Mouse (Mus musculus) lung, embryonic 15.5 days (tissue): ENCODE results near the gene Prss57. TPM values are rescaled to one million over a fixed set of nuclear protein-coding genes. Genes with fewer than 3 reads are reported as not detected.
A peak's percentile ranks its signal among the peaks of the same experiment; 100 is the strongest.

Source experiments
- ATAC-seq: fragments of 200-750 bp; cut with Nextera tagmentation; 2 replicates; pipeline ENCODE4 v1.8.0; 2017; ENCODE audit warnings: moderate number of reproducible peaks, borderline replicate concordance; ENCODE audit not compliant: low FRiP score, low TSS enrichment; ENCODE audit errors: extremely low read depth
- H3K27ac ChIP-seq: fragments of 300-500 bp; sonication (generic); 2 replicates; pipeline ENCODE4 v1.5.1; 2015; ENCODE audit warnings: moderate library complexity, mild to moderate bottlenecking, inconsistent platforms
- H3K27me3 ChIP-seq: fragments of 300-500 bp; sonication (generic); 2 replicates; pipeline ENCODE4 v1.6.1; 2015; ENCODE audit warnings: inconsistent platforms
- H3K36me3 ChIP-seq: fragments of 300-500 bp; sonication (generic); 2 replicates; pipeline ENCODE4 v1.6.1; 2015; ENCODE audit warnings: inconsistent platforms
- H3K4me1 ChIP-seq: fragments of 300-500 bp; sonication (generic); 2 replicates; pipeline ENCODE4 v1.6.1; 2015; ENCODE audit warnings: inconsistent platforms
- H3K4me2 ChIP-seq: fragments of 300-500 bp; sonication (generic); 2 replicates; pipeline ENCODE4 v1.6.1; 2015; ENCODE audit warnings: inconsistent platforms, mild to moderate bottlenecking, moderate library complexity
- H3K4me3 ChIP-seq: fragments of 300-500 bp; sonication (generic); 2 replicates; pipeline ENCODE4 v1.5.1; 2015; ENCODE audit warnings: mild to moderate bottlenecking, inconsistent platforms
- H3K9ac ChIP-seq: fragments of 300-500 bp; sonication (generic); 2 replicates; pipeline ENCODE4 v1.6.1; 2015; ENCODE audit warnings: inconsistent platforms
- H3K9me3 ChIP-seq: fragments of 300-500 bp; sonication (generic); 2 replicates; pipeline ENCODE4 v1.6.1; 2016; ENCODE audit warnings: inconsistent platforms
- WGBS: fragments of 180-500 bp; shearing (Covaris S2); methylation state at CpG from one replicate; pipeline ENCODE4 v1.1.7; 2015; 5-methylcytosine and 5-hydroxymethylcytosine counted together
- polyA plus RNA-seq: library from polyadenylated mRNA; unstranded; fragments of >200 nt; fragmentation: Nextera tagmentation; extraction: Ambion mirVana; gene quantifications from 2 replicates; pipeline ENCODE4 v1.2.1, GENCODE M21; 2015

Prss57 gene
- polyA plus RNA-seq, 1 experiment from 2014 or later: 1.9 TPM

DNA sequence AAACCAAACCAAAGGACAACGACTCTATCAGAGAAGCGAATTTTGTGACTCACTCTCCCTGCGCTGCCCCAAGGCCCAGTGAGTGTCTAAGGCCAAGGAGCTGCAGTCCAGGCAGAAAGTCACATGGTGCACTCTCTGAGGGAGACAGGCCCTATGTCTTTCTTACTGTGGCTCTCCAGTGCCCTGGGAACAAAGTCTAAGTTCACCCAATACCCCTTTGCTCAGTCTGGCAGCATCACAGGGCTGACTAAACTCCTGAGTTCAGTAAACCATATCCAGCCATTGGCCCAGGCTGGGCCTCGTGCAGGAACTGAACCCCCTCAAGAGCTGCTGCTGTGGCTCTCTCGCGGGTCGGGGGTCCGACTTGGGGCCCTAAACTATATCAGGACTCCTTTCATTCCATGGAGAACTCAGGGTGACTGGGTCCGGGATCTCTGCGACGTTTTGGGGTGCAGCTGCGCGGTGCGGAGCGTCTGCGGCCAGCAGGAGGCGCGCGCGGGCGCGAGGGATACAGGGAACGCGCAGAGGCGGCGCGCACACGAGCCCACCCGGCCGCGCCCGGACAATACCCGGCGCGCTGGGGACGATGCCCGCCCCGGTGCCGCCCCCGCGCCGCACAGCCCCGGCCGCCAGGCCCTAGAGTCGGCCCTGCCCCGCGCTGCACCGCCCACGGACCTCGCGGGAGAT is 2.4 kb upstream of the Prss57 start, which contains the start of gene Palm:
Palm (plus strand) TSS at position 522 of the 687 bp plus-strand sequence.
- ATAC-seq: peak; percentile 78
- peak within 1 kb of the TSS; percentile 97 for H3K4me2 ChIP-seq
- peak within 1 kb of the TSS; percentile 89 for H3K9ac ChIP-seq
- peaks cover 14% of the 10 kb centered on the region for H3K4me1 ChIP-seq
- no peaks in the 10 kb centered on the region for H3K27me3 ChIP-seq
- no peaks in the 10 kb centered on the region for H3K9me3 ChIP-seq
- H3K27ac ChIP-seq: peak within 1 kb of the TSS; percentile 69
- no peaks in the 10 kb centered on the region for H3K36me3 ChIP-seq
- WGBS: 5% methylated on average over 51 of the region's 51 CpGs
- H3K4me3 ChIP-seq: peak within 1 kb of the TSS; percentile 87

DNA sequence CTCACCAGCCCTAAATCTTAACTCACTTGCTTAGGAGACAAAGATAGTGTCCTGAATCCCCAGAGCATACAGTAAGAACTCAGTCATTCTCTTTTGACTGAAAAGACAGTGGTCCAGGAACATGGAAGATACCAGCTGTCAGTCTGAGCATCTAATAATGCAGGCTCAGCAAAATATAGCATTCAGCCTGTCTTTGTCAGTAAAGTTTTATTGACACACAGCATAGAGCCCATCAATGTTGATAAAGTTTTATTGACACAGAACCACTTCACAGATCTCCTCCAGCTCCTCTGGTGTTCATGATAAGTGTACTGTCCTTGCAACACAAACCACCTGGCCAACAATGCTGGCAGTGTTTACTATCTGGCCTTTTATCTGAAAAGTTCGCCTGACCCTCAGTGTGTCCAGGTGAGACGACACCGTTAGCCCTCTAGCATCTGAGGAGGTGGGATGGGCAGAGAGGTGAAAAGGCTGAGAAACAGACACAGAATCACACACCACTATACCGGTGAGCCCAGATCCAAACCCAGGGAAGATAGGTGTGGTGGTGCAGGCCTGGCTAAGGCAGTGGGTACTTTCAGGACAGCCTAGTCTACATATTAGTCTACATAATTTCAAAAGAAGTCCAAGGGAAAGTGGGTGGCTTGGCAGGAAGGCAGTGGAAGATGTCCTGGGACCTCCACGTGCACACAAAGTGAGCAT is 1.7 kb upstream of the Prss57 start:
- Histone ChIP-seq H3K36me3 (no peaks in the 10 kb centered on the region), H3K4me1 (peaks cover 14% of the 10 kb centered on the region), H3K4me3 (no peak overlapping the region), H3K27ac (no peak overlapping the region), H3K27me3 (no peaks in the 10 kb centered on the region), H3K9me3 (no peaks in the 10 kb centered on the region), H3K9ac (no peak overlapping the region), H3K4me2 (no peak overlapping the region)
- 63% methylated on average over 5 of the region's 5 CpGs for WGBS
- ATAC-seq: no peak

DNA sequence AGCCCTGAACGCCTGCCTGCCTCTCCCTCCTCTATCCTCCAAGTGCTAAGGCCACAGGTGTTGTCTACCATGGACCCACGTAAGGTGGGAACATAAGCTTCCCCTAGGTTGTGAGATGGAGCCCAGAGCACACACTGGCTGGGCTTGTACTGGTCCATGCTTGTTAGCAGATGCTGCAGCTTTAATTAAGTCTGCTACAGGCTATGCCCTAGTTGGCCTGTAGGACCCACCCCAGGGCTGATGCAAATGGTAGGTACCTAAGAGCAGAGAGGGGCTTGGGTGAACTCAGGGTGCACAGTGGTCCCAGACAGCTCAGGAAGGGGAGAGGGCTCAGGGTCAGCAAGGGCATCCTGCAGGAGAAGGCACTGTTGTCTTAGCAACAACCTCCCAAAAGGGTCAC is 1.2 kb downstream of the Prss57 start:
- Histone ChIP-seq H3K9me3 (no peaks in the 10 kb centered on the region), H3K27ac (no peak overlapping the region), H3K9ac (no peak overlapping the region), H3K4me2 (no peak overlapping the region), H3K4me3 (no peak overlapping the region), H3K36me3 (no peaks in the 10 kb centered on the region), H3K27me3 (no peaks in the 10 kb centered on the region), H3K4me1 (peaks cover 7% of the 10 kb centered on the region)
- no peak for ATAC-seq
- WGBS: 35% methylated on average over 2 of the region's 2 CpGs

DNA sequence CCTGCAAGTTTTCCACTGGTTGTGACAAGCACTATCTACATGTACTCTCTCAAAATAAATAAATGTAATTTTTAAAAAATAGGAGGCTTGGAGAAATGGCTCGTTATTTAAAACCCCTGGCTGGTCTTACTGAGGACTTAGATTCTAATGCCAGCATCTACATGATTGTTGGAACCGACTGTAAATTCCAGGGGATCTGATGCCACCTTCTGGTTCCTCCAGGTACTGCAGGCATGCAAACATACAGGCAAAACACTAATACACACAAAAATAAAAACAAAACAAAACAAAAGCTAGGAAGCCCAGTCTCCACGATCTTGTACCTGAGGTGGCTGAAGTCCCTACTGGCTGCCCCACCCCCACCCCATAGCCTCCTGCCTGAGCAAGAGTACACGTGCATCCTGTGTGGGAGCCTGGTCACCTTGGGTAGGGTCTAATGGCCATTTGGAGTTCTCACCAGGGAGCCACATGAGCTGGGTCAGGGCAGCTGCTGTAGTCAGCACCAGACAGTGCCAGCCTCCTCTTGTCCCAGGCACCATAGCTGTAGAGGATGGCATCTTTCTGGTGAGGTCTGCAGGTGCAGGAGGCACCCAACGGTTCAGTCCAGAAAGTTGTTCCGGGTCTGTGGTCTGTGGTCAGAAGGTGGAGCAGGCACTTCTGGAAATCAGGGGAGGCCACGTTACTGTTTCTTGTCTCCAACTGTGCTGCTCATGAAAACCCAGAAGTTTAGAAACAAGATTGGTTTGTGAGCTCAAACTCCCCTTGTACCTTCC is 2.2 kb downstream of the Prss57 start:
- H3K36me3 ChIP-seq: no peaks in the 10 kb centered on the region
- H3K4me3 ChIP-seq: no peak overlapping the region
- 33% methylated on average over 7 of the region's 7 CpGs for WGBS
- no peak overlapping the region for H3K27ac ChIP-seq
- no peaks in the 10 kb centered on the region for H3K9me3 ChIP-seq
- ATAC-seq: no peak
- H3K9ac ChIP-seq: no peak overlapping the region
- H3K4me2 ChIP-seq: no peak overlapping the region
- H3K4me1 ChIP-seq: no peaks in the 10 kb centered on the region
- H3K27me3 ChIP-seq: peaks cover under 1% of the 10 kb centered on the region; the same call in 1 of the 2 replicates

DNA sequence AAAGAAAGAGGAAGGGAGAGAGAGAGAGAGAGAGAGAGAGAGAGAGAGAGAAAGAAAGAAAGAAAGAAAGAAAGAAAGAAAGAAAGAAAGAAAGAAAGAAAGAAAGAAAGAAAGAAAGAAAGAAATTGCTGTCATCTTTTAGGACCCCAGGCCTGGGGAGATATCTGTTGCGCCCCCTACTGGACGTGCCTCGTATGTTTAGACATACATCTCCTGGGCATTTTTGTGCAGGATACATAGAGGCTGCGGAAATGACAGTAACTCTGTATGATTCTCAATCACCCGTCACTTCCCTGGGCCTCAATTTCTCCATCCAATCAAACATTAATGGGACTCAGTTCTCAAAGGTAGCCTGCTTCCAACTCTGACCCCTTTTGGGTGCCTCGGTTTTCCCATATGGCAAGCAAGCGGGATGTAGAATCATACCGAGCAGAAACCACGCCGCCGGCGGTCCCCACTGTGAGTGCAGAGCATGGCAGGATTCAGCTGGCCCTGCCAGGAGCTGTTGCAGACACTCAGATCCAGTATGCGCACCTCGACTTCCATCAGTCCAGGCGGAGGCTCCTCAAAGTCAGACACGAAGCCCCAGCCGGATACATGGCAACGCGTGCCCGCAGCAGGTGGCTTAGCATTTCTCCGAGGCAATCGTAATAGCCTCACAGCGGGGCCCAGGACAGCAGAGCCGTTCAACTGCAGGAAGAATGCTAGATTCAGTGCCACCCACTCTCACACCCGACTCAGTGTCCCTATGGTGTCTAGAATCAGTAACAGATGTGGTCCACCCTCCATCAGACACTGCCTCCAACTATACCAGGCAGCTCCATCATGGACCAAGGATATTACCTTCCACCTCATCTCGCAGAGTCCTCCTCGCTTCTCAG is 6.6 kb downstream of the Prss57 start:
- peaks cover 25% of the 10 kb centered on the region for H3K27me3 ChIP-seq
- no peaks in the 10 kb centered on the region for H3K9me3 ChIP-seq
- peaks cover 20% of the 10 kb centered on the region for H3K4me1 ChIP-seq
- H3K36me3 ChIP-seq: no peaks in the 10 kb centered on the region
- no peak overlapping the region for H3K4me2 ChIP-seq
- H3K4me3 ChIP-seq: no peak overlapping the region
- WGBS: 45% methylated on average over 27 of the region's 27 CpGs
- ATAC-seq: no peak
- H3K9ac ChIP-seq: no peak overlapping the region
- H3K27ac ChIP-seq: no peak overlapping the region

DNA sequence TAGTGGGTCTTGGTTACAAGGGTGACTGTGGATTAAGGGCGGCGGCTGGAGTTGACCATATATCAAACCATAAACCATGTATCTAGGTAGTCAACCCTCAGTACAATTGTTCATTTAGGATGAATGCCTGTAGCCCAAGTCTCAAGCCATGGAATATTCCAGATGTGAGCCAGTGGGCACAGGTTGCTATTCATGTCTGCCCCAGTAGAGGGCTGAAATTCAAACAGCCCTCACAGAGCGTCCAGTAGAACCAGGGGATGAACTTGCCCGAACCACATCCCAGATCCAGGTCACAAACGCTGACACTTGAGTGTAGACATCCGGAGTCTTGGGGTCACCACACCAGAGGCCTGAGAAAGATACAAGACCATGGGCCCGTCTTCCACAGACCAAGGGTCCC is 7.7 kb downstream of the Prss57 start:
- Histone ChIP-seq H3K9ac (no peak overlapping the region), H3K27me3 (peaks cover 31% of the 10 kb centered on the region), H3K9me3 (no peaks in the 10 kb centered on the region), H3K36me3 (no peaks in the 10 kb centered on the region), H3K4me3 (no peak overlapping the region), H3K27ac (no peak overlapping the region), H3K4me2 (no peak overlapping the region), H3K4me1 (peaks cover 31% of the 10 kb centered on the region)
- ATAC-seq: no peak
- 57% methylated on average over 7 of the region's 7 CpGs for WGBS

DNA sequence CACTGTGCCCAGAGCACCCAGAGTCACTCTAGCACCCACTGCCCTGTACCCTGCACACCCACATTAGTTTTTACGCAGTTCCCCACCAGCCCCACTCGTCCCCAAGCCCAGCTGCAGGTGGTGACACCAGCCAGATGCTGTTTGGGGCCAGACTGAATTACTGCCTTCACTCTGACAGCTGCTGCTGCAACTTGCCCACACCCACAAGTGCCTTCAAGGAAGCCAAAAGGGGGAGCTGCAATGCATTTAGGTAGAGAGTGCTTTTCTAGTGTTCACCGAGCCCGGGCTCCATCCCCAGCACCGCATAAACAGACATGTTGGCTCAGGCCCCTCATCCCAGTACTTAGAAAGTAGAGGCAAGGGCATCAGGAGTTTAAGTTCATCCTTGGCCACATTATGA is 8.8 kb downstream of the Prss57 start:
- 60% methylated on average over 5 of the region's 5 CpGs for WGBS
- H3K27me3 ChIP-seq: peaks cover 31% of the 10 kb centered on the region
- no peaks in the 10 kb centered on the region for H3K9me3 ChIP-seq
- no peak for ATAC-seq
- peaks cover 42% of the 10 kb centered on the region for H3K4me1 ChIP-seq
- H3K36me3 ChIP-seq: no peaks in the 10 kb centered on the region
- H3K27ac ChIP-seq: no peak overlapping the region
- H3K4me3 ChIP-seq: no peak overlapping the region
- no peak overlapping the region for H3K4me2 ChIP-seq
- H3K9ac ChIP-seq: no peak overlapping the region

DNA sequence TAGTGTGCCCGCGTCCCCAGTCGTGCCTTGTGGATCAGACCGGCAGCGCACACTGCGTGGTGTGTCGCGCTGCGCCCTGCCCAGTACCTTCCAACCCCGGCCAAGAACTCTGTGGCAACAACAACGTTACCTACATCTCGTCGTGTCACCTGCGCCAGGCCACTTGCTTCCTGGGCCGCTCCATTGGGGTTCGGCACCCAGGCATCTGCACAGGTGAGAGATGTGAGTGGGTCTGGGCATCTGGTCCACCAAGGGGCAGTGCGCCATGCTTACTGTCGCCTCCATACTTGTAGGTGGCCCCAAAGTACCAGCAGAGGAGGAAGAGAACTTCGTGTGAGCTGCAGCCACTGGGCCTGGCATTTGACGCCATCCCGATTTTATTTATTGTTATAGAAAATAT is 9.6 kb downstream of the Prss57 start:
- no peak for ATAC-seq
- 30% methylated on average over 21 of the region's 21 CpGs for WGBS

DNA sequence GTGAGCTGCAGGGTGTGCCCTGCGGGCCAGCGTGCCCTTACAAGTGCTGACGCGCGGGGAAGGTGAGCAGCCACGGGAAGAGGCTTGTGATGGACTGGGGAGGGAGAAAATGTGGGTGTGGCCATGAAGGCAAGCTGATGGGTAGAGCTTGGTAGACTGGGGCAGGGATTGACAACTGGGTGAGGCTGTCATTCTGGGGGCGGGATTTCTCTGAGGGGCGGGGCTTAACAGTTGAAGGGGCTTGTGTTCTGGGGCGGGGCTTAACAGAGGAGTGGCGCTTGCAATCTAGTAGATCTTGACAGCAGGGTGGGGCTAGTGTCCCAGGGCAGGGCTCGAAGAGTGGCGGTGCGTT is 10.1 kb downstream of the Prss57 start:
- peak overlapping the region; percentile 13; the same call in 1 of the 2 replicates for H3K9ac ChIP-seq

More for the DNA sequence above, 9.6 kb downstream of the Prss57 start:
- Histone ChIP-seq H3K4me3 (peak overlapping the region; percentile 48), H3K9ac (peak overlapping the region; percentile 13; the same call in 1 of the 2 replicates), H3K27me3 (peaks cover 31% of the 10 kb centered on the region), H3K27ac (no peak overlapping the region), H3K4me2 (peak overlapping the region; percentile 94), H3K4me1 (peaks cover 44% of the 10 kb centered on the region), H3K36me3 (no peaks in the 10 kb centered on the region), H3K9me3 (no peaks in the 10 kb centered on the region)

DNA sequence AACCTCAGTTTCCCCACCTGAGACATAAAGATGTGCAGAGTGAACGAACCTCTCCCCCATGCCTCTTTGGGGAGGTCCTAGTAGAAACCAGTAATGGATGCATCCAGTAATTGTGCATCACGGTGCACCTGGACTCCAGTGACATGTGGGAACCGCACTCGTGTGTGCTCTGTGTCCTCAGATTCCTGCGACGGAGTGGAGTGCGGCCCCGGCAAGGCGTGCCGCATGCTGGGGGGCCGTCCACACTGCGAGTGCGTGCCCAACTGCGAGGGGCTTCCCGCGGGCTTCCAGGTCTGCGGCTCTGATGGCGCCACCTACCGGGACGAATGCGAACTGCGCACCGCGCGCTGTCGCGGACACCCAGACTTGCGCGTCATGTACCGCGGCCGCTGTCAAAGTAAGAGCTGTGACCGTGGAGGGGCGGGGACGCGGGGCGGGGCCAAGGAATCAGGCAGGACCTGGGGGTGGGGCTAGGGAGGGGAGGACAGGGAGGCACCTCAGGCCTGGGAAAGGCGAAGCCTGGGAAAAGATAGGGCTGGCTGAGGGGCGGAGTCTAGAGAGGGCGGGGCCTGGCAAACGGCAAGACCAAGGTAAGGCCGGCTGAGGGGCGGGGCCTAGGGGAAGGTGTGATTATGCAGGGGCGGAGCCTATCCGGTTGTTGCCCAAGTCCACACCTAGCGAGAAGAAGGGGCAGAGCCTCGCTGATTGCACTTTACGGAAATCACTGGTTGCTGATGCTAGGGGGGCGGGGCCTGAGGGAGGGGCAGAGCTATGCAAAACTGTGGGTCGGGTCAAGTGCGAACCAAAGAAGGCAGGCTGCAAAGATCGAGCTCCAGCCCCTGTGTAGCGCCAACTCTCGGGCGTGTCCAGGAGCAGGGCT is 10.7 kb downstream of the Prss57 start:
- WGBS: 1% methylated on average over 55 of the region's 55 CpGs
- Histone ChIP-seq H3K27ac (peak overlapping the region; percentile 63), H3K4me3 (peak overlapping the region; percentile 48), H3K27me3 (peaks cover 31% of the 10 kb centered on the region), H3K9me3 (no peaks in the 10 kb centered on the region), H3K4me2 (peak overlapping the region; percentile 94), H3K4me1 (peaks cover 44% of the 10 kb centered on the region), H3K36me3 (no peaks in the 10 kb centered on the region), H3K9ac (no peak overlapping the region)
- peak; percentile 88 for ATAC-seq

More for the DNA sequence above, 10.1 kb downstream of the Prss57 start:
- 2% methylated on average over 13 of the region's 13 CpGs for WGBS
- no peaks in the 10 kb centered on the region for H3K36me3 ChIP-seq
- peaks cover 44% of the 10 kb centered on the region for H3K4me1 ChIP-seq
- H3K27me3 ChIP-seq: peaks cover 31% of the 10 kb centered on the region
- H3K27ac ChIP-seq: peak overlapping the region; percentile 63; the same call in 1 of the 2 replicates
- H3K4me2 ChIP-seq: peak overlapping the region; percentile 94
- no peaks in the 10 kb centered on the region for H3K9me3 ChIP-seq
- no peak; the same call in 1 of the 2 replicates for ATAC-seq
- peak overlapping the region; percentile 48 for H3K4me3 ChIP-seq
